In the genomic region with DNA sequence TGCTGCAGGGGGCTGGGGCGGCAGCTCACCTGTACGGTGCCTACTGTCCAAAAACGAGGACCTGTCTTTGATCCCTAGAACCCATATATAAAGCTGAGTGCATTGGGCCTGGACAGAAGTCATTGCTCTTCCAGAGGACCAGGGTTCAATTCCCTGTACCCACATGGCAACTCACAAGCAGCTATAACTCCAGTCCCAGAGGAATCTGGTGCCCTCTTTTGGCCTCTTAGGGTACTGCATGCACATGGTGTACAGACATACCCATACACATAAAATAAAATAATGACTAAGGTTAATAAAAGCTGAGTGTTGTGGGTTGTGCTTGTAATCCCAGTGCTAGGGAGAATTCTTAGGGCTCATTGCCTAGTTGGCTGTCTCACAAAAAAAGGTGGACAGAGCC, we compare ENCODE assay signal across 12 mouse cellular contexts. TPM values are rescaled to one million over a fixed set of nuclear protein-coding genes. Genes with fewer than 3 reads are reported as not detected.
A peak's percentile ranks its signal among the peaks of the same experiment; 100 is the strongest.
DNase-seq lines count a peak whose midpoint lies in the region; ATAC-seq and TF ChIP-seq lines count a peak whose summit lies in the region.
"Had no signal": no experiment of that assay in that cellular context is flagged by ENCODE, and none has a peak within 500 bp of the region (broad histone marks: within the 10 kb centered on the region; RNA-seq: fewer than 3 reads in every experiment).

No protein-coding gene starts in this region.

- no peaks in the 10 kb centered on the region for H3K36me3 ChIP-seq in kidney, postnatal 0 days (ENCODE audit: insufficient read depth, low read length)
- H3K36me3 ChIP-seq in E14TG2a.4 (ENCODE audit: insufficient read depth, low read length), result no peaks in the 10 kb centered on the region
- H3K36me3 ChIP-seq: forebrain, embryonic 15.5 days; heart, embryonic 15.5 days; liver, embryonic 15.5 days had no signal

- no peak overlapping the region for H3K27ac ChIP-seq in kidney, postnatal 0 days
- H3K27ac ChIP-seq: forebrain, embryonic 15.5 days; heart, embryonic 15.5 days; liver, embryonic 15.5 days had no signal

- intact Hi-C loops in left cerebral cortex, postnatal 25 days (cut with DNase I), result no loop called here

- DNase-seq in kidney, postnatal 0 days (ENCODE audit: low spot score), result no peak
- DNase-seq in kidney, postnatal 10 days, result no peak
- DNase-seq in 416B (ENCODE audit: low read depth), result peak; percentile 58
- DNase-seq in left cerebral cortex, postnatal 25 days (ENCODE audit: low spot score in 2 of 2), result no peak

- no peak overlapping the region for H3K4me2 ChIP-seq in kidney, postnatal 0 days (ENCODE audit: low read length)
- H3K4me2 ChIP-seq: forebrain, embryonic 15.5 days; heart, embryonic 15.5 days; liver, embryonic 15.5 days had no signal

- no peak for ATAC-seq in kidney, postnatal 0 days (replicated peaks; ENCODE audit: low FRiP score, low read depth)
- ATAC-seq in megakaryocyte, adult 5-6 weeks (ENCODE audit: poor library complexity, severe bottlenecking), result 0 out of 2 replicates have a peak, but pooled peaks have one; percentile 27
- no peak for ATAC-seq in megakaryocyte-erythroid progenitor cell, adult 5-6 weeks (replicated peaks; ENCODE audit: low FRiP score, low TSS enrichment, poor library complexity, severe bottlenecking)
- ATAC-seq: forebrain, embryonic 15.5 days had no signal

- H3K9ac ChIP-seq in kidney, postnatal 0 days (ENCODE audit: low read depth, low read length), result no peak overlapping the region
- H3K9ac ChIP-seq: forebrain, embryonic 15.5 days; heart, embryonic 15.5 days; liver, embryonic 15.5 days had no signal

- no peak overlapping the region for H3K4me3 ChIP-seq in kidney, postnatal 0 days (replicated peaks; ENCODE audit: low read depth, low read length)
- no peak overlapping the region for H3K4me3 ChIP-seq in E14TG2a.4 (replicated peaks; ENCODE audit: low read length)
- H3K4me3 ChIP-seq: forebrain, embryonic 15.5 days; heart, embryonic 15.5 days; liver, embryonic 15.5 days had no signal

- H3K4me1 ChIP-seq in kidney, postnatal 0 days (replicated peaks; ENCODE audit: insufficient read depth, low read length), result no peaks in the 10 kb centered on the region
- H3K4me1 ChIP-seq in E14TG2a.4 (replicated peaks; ENCODE audit: low read depth, low read length), result peaks cover 69% of the 10 kb centered on the region
- H3K4me1 ChIP-seq: forebrain, embryonic 15.5 days had no signal

- WGBS in kidney, postnatal 0 days, result 97% methylated on average over 3 of the region's 3 CpGs

- H3K9me3 ChIP-seq in kidney, postnatal 0 days (replicated peaks; ENCODE audit: low read length), result no peaks in the 10 kb centered on the region
- H3K9me3 ChIP-seq in E14TG2a.4 (ENCODE audit: low read length), result no peaks in the 10 kb centered on the region
- H3K9me3 ChIP-seq: heart, embryonic 15.5 days; liver, embryonic 15.5 days had no signal

- peak; percentile 56 for TF ChIP-seq CTCF in kidney, postnatal 0 days (IDR thresholded peaks at IDR 0.05; ENCODE audit: low read depth)
- TF ChIP-seq CTCF in E14TG2a.4 (conservative IDR thresholded peaks at IDR 0.05; ENCODE audit: low read length), result peak; percentile 79

- no peaks in the 10 kb centered on the region for H3K27me3 ChIP-seq in kidney, postnatal 0 days (ENCODE audit: insufficient read depth, low read length)
- no peaks in the 10 kb centered on the region for H3K27me3 ChIP-seq in E14TG2a.4 (ENCODE audit: insufficient read depth, low read length)
- H3K27me3 ChIP-seq: forebrain, embryonic 15.5 days; heart, embryonic 15.5 days; liver, embryonic 15.5 days had no signal

RNA-seq across cellular contexts. Expression of gene Dgke, which starts 1.4 kb away (rescaled TPM):
- polyA plus RNA-seq in kidney, postnatal 0 days (2015; fragmentation: Nextera tagmentation; extraction: Ambion mirVana), result 2.6 and 3.3 TPM in 2 replicates
- total RNA-seq in megakaryocyte, adult 5-6 weeks (2015), result 1.1 and 1.3 TPM in 2 replicates
- 2.6 and 2.7 TPM in 2 replicates for total RNA-seq in megakaryocyte, adult 5-6 weeks (2017)
- 5.8 and 6.9 TPM in 2 replicates for total RNA-seq in megakaryocyte-erythroid progenitor cell, adult 5-6 weeks (2014; fragmentation: Nextera tagmentation)
- total RNA-seq in megakaryocyte-erythroid progenitor cell, adult 5-6 weeks (2017), result 5.4 and 6.2 TPM in 2 replicates
- total RNA-seq in left cerebral cortex, postnatal 25 days (2021), result 10 to 100 TPM; 51.0 to 53.0 TPM

RNA-seq across cellular contexts. Expression of gene Gm525, which starts 8.3 kb away (rescaled TPM):
- polyA plus RNA-seq in kidney, postnatal 0 days (2015; fragmentation: Nextera tagmentation; extraction: Ambion mirVana), result 0.45 TPM in 1 of 2 replicates, not detected in the other
- total RNA-seq in megakaryocyte, adult 5-6 weeks (2015), result not detected in 2 replicates
- total RNA-seq in megakaryocyte, adult 5-6 weeks (2017), result not detected in 2 replicates
- not detected in 2 replicates for total RNA-seq in megakaryocyte-erythroid progenitor cell, adult 5-6 weeks (2014; fragmentation: Nextera tagmentation)
- not detected in 2 replicates for total RNA-seq in megakaryocyte-erythroid progenitor cell, adult 5-6 weeks (2017)
- total RNA-seq in left cerebral cortex, postnatal 25 days (2021), result not detected
- total RNA-seq: common myeloid progenitor, adult 5-6 weeks had no signal
- polyA plus RNA-seq: forebrain, embryonic 15.5 days; liver, embryonic 15.5 days; neural tube, embryonic 11.5 days had no signal

Comparison
In these comparisons a context has a peak if more than half of its experiments do, and no peak if none do; other contexts are left out.
1. RNA of gene Dgke, which starts 1.4 kb away (total RNA-seq): 51.0 to 53.0 TPM in left cerebral cortex, postnatal 25 days; 5.4 to 6.9 TPM in megakaryocyte-erythroid progenitor cell, adult 5-6 weeks and 1.1 to 2.7 TPM in megakaryocyte, adult 5-6 weeks; every median in the first group is over 4 times any median in the second.